Mouse (Mus musculus) retina, postnatal 1 day (tissue): Measurements from ENCODE around the gene Foxn3.
"Not testable (repeated sequence)": the region's sequence is repeated elsewhere in the genome, so short reads cannot be mapped to it uniquely, and the experiment has no call there.

Experiments
- DNase-seq: peaks from one replicate; pipeline ENCODE4 v3.0.0-alpha.2; 2012

Gene Foxn3

GRCm38 (mm10) chr12:99205734-99206133 lies 357.6 kb downstream of the Foxn3 start:
- no peak for DNase-seq

- DNase-seq = no peak
Measured at GRCm38 (mm10) chr12:99199124-99199483, 364.3 kb downstream of the Foxn3 start.

- no peak for DNase-seq
Measured at GRCm38 (mm10) chr12:99198428-99199123, 364.8 kb downstream of the Foxn3 start.

- no peak for DNase-seq
Measured at GRCm38 (mm10) chr12:99197031-99197430, 366.4 kb downstream of the Foxn3 start.

- no peak for DNase-seq
Measured at GRCm38 (mm10) chr12:99195655-99196054, 367.7 kb downstream of the Foxn3 start.

- not testable (repeated sequence) for DNase-seq
Measured at GRCm38 (mm10) chr12:99194120-99194519, 369.3 kb downstream of the Foxn3 start.

- DNase-seq = no peak
Measured at GRCm38 (mm10) chr12:99187671-99188070, 375.7 kb downstream of the Foxn3 start.

GRCm38 (mm10) chr12:99186239-99186638 lies 377.1 kb downstream of the Foxn3 start:
- DNase-seq = peak; percentile 34

- DNase-seq = no peak
Measured at GRCm38 (mm10) chr12:99183261-99183792, 380.1 kb downstream of the Foxn3 start.

GRCm38 (mm10) chr12:99182338-99182737 lies 381.0 kb downstream of the Foxn3 start:
- no peak for DNase-seq

GRCm38 (mm10) chr12:99180234-99180824 lies 383.1 kb downstream of the Foxn3 start:
- peak; percentile 28 for DNase-seq

- no peak for DNase-seq
Measured at GRCm38 (mm10) chr12:99174979-99175621, 388.3 kb downstream of the Foxn3 start.

GRCm38 (mm10) chr12:99172170-99172569 lies 391.2 kb downstream of the Foxn3 start:
- no peak for DNase-seq

- DNase-seq = no peak
Measured at GRCm38 (mm10) chr12:99169925-99170324, 393.5 kb downstream of the Foxn3 start.

GRCm38 (mm10) chr12:99166091-99166490 lies 397.3 kb downstream of the Foxn3 start:
- no peak for DNase-seq

- peak; percentile 57 for DNase-seq
Measured at GRCm38 (mm10) chr12:99163342-99163682, 400.1 kb downstream of the Foxn3 start.

GRCm38 (mm10) chr12:99162639-99163341 lies 400.6 kb downstream of the Foxn3 start:
- DNase-seq = no peak

- peak; percentile 20 for DNase-seq
Measured at GRCm38 (mm10) chr12:99162188-99162587, 401.2 kb downstream of the Foxn3 start.

GRCm38 (mm10) chr12:99160061-99160460 lies 403.3 kb downstream of the Foxn3 start:
- DNase-seq = no peak

- no peak for DNase-seq
Measured at GRCm38 (mm10) chr12:99155904-99156303, 407.5 kb downstream of the Foxn3 start.

GRCm38 (mm10) chr12:99154230-99154629 lies 409.2 kb downstream of the Foxn3 start:
- no peak for DNase-seq

GRCm38 (mm10) chr12:99153664-99154063 lies 409.7 kb downstream of the Foxn3 start:
- DNase-seq = peak; percentile 66

- DNase-seq = peak; percentile 42
Measured at GRCm38 (mm10) chr12:99150126-99150525, 413.3 kb downstream of the Foxn3 start.
